Mouse (Mus musculus): ENCODE data around the gene Gprin2.

The Gprin2 gene

GRCm38 (mm10) chr14:34200738-34201230 lies 669 bp downstream of the Gprin2 start:
- DNase-seq, result peak; percentile 34

DNA sequence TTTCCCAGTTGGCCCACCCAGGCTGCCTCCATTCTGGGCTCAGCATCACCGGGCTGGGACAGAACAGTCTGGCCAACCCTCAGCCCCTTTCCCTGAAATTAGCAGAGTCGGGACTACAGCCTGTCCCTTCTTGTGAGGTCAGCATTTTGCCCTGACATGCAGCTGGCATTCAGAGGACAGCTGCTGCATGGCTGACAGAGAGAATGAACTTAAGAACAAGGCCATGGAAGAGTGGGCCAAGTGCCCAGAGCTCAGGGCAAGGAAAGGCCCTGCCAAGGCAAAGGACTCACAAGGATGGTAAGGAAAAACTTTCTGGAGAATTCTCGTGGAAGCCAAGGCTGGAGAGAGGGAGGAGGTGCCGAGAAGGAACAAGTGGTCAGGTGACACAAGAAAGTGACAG lies 4.7 kb downstream of the Gprin2 start:
- no peak for DNase-seq

GRCm38 (mm10) chr14:34195466-34195865 lies 6.0 kb downstream of the Gprin2 start:
- DNase-seq, result no peak

GRCm38 (mm10) chr14:34193879-34194278 lies 7.6 kb downstream of the Gprin2 start:
- DNase-seq, result no peak

GRCm38 (mm10) chr14:34190361-34190760 lies 11.1 kb downstream of the Gprin2 start:
- no peak for DNase-seq

DNA sequence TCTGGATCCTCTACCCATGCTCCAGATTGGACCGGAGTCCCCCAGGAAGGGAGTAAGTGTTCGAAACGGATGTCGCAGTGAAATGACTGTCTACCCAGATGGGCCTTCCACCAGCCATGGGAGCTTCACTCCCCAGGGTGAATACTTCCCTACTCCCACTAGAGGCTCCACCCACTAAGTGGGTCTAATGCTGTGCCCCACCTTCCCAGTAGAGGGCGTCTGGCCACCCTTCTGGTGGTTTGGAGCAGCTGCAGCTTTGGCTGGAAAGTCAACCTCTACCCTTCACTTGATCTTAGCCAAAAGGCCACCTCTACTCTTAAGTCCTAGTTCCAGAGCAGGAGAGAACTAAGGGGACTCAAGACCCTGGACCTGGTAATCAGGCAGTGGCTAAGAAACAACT lies 12.8 kb downstream of the Gprin2 start:
- DNase-seq, result peak; percentile 66

DNA sequence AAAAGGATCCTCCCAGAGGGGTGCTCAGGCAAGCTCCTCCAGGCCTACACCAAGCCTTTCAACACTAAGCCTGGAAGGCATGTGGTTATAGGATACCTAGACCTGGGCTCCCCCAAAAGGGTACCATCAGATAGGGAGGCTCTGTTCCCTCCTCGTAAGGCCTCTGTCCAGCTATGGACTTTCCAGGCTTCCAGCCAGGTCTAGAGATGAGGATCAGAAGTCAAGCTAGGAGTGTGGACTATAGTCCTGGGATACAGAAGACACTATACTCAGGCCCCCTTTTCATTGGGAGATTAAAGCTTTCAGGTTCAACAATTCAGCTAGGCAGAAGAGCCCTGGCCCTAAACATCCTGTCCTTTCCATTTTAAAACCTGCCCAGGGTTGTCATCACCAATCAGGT lies 18.4 kb downstream of the Gprin2 start:
- DNase-seq, result peak; percentile 30

- DNase-seq, result no peak
These were observed 22.1 kb downstream of the Gprin2 start for GRCm38 (mm10) chr14:34179351-34179750.

GRCm38 (mm10) chr14:34171107-34171506 lies 30.3 kb downstream of the Gprin2 start:
- no peak for DNase-seq

DNA sequence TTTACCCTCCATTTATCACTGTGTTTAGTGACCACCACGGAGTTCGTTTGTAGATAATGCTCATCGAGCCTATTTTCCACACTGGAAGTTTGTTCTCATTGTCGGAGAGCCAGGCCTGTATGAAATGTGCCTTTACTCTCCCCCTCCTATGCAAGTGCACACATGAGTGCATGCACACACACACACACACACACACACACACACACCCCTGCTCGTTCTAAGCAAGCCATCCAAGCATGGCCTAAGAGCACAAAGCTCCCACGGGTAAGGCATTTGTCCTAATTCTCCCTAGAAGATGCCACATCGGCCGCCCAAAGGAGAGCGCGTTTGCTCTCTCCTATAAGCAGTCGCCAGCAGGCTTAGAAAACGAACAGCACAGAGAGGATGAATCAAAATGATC lies 45.7 kb downstream of the Gprin2 start:
- no peak for DNase-seq

GRCm38 (mm10) chr14:34154601-34155337 lies 46.7 kb downstream of the Gprin2 start:
- DNase-seq, result peak; percentile 55

DNA sequence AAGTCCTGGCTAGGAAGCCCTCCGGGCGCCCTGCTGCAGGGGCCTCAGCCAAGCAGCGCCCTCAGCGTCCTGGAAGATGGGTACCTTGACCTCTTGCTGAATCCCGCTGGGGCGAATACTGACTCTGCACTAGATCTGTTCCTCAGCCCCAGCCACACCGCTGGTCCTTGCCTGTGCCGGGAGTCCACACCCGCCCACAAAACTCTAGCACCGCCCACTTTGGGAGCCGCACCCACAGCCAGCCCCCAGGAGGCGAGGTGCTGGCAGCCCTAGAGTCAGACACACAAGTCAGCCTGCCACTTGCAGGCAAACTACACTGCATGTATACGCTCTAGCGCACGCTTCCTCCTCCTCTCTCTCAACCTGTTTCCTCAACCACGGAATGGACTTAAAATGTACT lies 49.1 kb downstream of the Gprin2 start, which contains the start of gene Npy4r:
Gene Npy4r (minus strand): TSS at position 148 of the 400 bp plus-strand sequence.
- peak; percentile 78 for DNase-seq

DNA sequence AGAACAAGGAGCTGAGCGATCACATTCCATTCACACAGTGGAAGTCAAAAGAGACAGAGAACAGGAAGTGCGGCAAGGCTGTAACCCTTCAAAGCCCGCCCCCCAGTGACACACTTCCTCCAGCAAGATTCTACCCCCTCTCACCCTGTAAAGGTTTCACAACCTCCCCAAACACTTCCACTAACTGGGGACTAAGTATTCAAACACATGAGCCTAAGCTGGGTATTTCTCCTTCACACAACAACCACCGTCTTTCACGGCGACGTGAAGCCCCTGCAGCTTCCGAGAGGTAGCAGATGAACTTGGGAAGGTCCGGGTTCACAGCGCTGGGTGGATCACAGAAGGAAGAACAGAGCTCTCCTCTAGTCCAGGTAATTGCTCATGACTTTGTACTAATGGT lies 58.5 kb downstream of the Gprin2 start:
- no peak for DNase-seq

DNA sequence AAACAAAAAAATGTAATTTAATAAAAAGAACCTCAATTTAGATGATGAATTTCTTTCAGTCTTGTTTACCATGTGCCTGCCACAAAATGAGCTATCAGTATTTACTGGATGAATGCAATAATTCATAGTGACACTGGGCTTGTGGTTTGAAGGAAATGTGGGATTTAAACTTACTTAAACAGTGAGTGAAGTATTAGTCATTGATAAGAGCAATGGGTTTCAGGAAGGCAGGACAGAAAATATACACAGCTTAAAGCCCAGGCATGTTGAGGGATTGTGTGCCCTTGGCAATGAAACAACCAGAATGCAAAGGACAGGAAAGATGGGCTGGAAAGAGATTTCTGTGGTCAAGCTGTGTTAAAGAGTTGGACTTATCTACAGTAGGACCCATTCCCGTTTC lies 59.1 kb downstream of the Gprin2 start:
- no peak for DNase-seq

GRCm38 (mm10) chr14:34139671-34140664 lies 61.5 kb downstream of the Gprin2 start:
- DNase-seq, result no peak
